Mouse (Mus musculus) stomach, embryonic 16.5 days (tissue): ENCODE measurements at regions not wholly inside any gene's neighbourhood (a gene's known extent, or its start where the extent isn't known, plus 50 kb on each side); places are given as distances from the start of the nearest gene placed in this dataset.

ENCODE experiments used
- ATAC-seq: fragments of 200-750 bp; cut with Nextera tagmentation; 2 replicates; pipeline ENCODE4 v1.8.0; 2017; ENCODE audit warnings: moderate number of reproducible peaks, moderate TSS enrichment; ENCODE audit not compliant: insufficient read depth, low FRiP score
- H3K27ac ChIP-seq: fragments of 300-500 bp; sonication (generic); 2 replicates; pipeline ENCODE4 v1.5.1; 2014; ENCODE audit warnings: low read length
- H3K27me3 ChIP-seq: fragments of 300-500 bp; sonication (generic); 2 replicates; pipeline ENCODE4 v1.6.1; 2014; ENCODE audit warnings: low read length, control low read depth, mixed read lengths; ENCODE audit not compliant: control insufficient read depth, insufficient read depth
- H3K36me3 ChIP-seq: fragments of 300-500 bp; sonication (generic); 2 replicates; pipeline ENCODE4 v1.6.1; 2014; ENCODE audit warnings: low read length; ENCODE audit not compliant: control insufficient read depth, insufficient read depth
- H3K4me1 ChIP-seq: fragments of 300-500 bp; sonication (generic); 2 replicates; pipeline ENCODE4 v1.6.1; 2014; ENCODE audit warnings: low read length, control low read depth, mixed read lengths; ENCODE audit not compliant: control insufficient read depth, insufficient read depth
- H3K4me2 ChIP-seq: fragments of 300-500 bp; sonication (generic); 2 replicates; pipeline ENCODE4 v1.6.1; 2014; ENCODE audit warnings: low read depth, low read length, mixed read lengths
- H3K4me3 ChIP-seq: fragments of 300-500 bp; sonication (generic); replicated peaks from 2 replicates; pipeline ENCODE4 v1.5.1; 2014; ENCODE audit warnings: mild to moderate bottlenecking, low read length
- H3K9ac ChIP-seq: fragments of 300-500 bp; sonication (generic); 2 replicates; pipeline ENCODE4 v1.6.1; 2014; ENCODE audit warnings: low read length
- H3K9me3 ChIP-seq: fragments of 300-500 bp; sonication (generic); replicated peaks from 2 replicates; pipeline ENCODE4 v1.6.1; 2016; ENCODE audit warnings: low read length, control low read depth; ENCODE audit not compliant: control insufficient read depth
- WGBS: fragments of 180-500 bp; shearing (Covaris S2); extraction: QIAGEN DNeasy Blood & Tissue Kit; methylation state at CpG from one replicate; pipeline ENCODE4 v1.1.7; 2014; 5-methylcytosine and 5-hydroxymethylcytosine counted together

DNA sequence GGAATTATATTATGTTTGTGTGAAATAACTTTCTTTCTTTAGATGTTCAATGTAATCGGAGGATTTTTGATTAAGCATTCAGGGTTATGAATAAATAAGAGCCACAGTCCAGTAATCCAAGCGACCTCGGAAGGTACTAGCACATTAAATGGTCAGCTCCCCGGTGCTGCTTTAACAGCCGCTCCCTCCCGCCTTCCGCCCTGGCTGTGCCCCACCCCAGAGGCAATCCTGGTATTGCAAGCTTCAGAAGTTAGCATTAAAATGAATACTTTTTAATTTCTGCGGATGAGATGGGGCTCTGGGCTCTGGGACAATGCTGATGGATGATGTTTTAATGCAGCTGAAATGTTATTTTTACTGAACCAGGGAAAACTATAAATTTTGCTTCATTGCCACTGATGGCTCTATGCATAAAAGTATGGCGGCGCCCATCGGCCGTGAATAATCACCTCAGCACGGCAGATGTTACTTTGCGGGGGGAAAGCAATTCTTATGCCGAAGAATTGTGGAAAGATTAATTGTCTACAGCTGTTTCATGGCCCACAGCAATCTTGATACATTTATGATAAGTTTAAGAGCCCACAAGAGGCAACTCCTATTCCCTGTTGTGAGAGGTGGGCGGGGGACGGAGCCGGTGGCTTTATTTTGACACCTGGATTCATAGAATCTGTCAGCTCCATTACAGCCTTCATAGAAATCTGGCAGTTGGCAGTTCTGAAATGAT lies 136.5 kb downstream of the Gpat3 start:
- Histone ChIP-seq H3K4me3 (no peak overlapping the region), H3K36me3 (no peaks in the 10 kb centered on the region), H3K27ac (no peak overlapping the region), H3K9ac (no peak overlapping the region), H3K4me1 (no peaks in the 10 kb centered on the region), H3K27me3 (no peaks in the 10 kb centered on the region), H3K4me2 (no peak overlapping the region), H3K9me3 (no peaks in the 10 kb centered on the region)
- no peak for ATAC-seq
- 65% methylated on average over 18 of the region's 18 CpGs for WGBS

GRCm38 (mm10) chr5:100976736-100977135 lies 131.2 kb downstream of the Gpat3 start:
- Histone ChIP-seq H3K36me3 (no peaks in the 10 kb centered on the region), H3K27me3 (no peaks in the 10 kb centered on the region), H3K4me3 (no peak overlapping the region), H3K9ac (no peak overlapping the region), H3K27ac (no peak overlapping the region), H3K4me1 (no peaks in the 10 kb centered on the region), H3K4me2 (no peak overlapping the region), H3K9me3 (no peaks in the 10 kb centered on the region)
- 83% methylated on average over 2 of the region's 2 CpGs for WGBS
- no peak for ATAC-seq

- no peak for ATAC-seq
- no peak overlapping the region for H3K27ac ChIP-seq
- no peaks in the 10 kb centered on the region for H3K36me3 ChIP-seq
- no peak overlapping the region for H3K9ac ChIP-seq
- 48% methylated on average over 15 of the region's 15 CpGs for WGBS
- no peaks in the 10 kb centered on the region for H3K4me1 ChIP-seq
- H3K4me2 ChIP-seq = no peak overlapping the region
- H3K27me3 ChIP-seq = no peaks in the 10 kb centered on the region
- no peak overlapping the region for H3K4me3 ChIP-seq
- no peaks in the 10 kb centered on the region for H3K9me3 ChIP-seq
These were observed 105.7 kb downstream of the Gpat3 start for GRCm38 (mm10) chr5:100951210-100951609.
